Mouse (Mus musculus) olfactory bulb, adult 2 months (tissue): Measurements from ENCODE around the gene Eps15.

Experiments
- CTCF ChIP-seq: fragments of 200-500 bp; IDR thresholded peaks from 2 replicates; pipeline ENCODE4 v1.5.1; 2012; ENCODE audit warnings: low read depth, mild to moderate bottlenecking, low read length, moderate library complexity; ENCODE audit not compliant: insufficient read depth
- POLR2A ChIP-seq: fragments of 200-500 bp; IDR thresholded peaks from 2 replicates; pipeline ENCODE4 v1.6.1; 2012; ENCODE audit warnings: mild to moderate bottlenecking, low read depth, low read length, moderate library complexity; ENCODE audit not compliant: insufficient read depth

- TF ChIP-seq CTCF, result no peak
- no peak for TF ChIP-seq POLR2A
Measured at GRCm38 (mm10) chr4:109400366-109400980, 120.4 kb downstream of the Eps15 start.
